Mouse (Mus musculus) ES-Bruce4 (cell line): ENCODE data around the gene Saa4.

Experiments
- CTCF ChIP-seq: IDR thresholded peaks from one replicate; pipeline ENCODE4 v1.8.1; 2011; ENCODE audit warnings: low read depth, low read length
- EP300 ChIP-seq: IDR thresholded peaks from 2 replicates; pipeline ENCODE4 v1.6.1; 2011; ENCODE audit warnings: low read depth, low read length; ENCODE audit not compliant: insufficient read depth
- POLR2A ChIP-seq: IDR thresholded peaks from one replicate; pipeline ENCODE4 v1.8.1; 2011; ENCODE audit warnings: low read length; ENCODE audit not compliant: insufficient read depth

- TF ChIP-seq CTCF: no peak
- TF ChIP-seq EP300: no peak
- TF ChIP-seq POLR2A: no peak
These were observed 16.8 kb downstream of the Saa4 start, which contains the start of gene Saa3 for GRCm38 (mm10) chr7:46715600-46715999.
